Mouse (Mus musculus): ENCODE results near the gene Rasip1.
A peak's percentile ranks its signal among the peaks of the same experiment; 100 is the strongest.
"Not testable (repeated sequence)": the region's sequence is repeated elsewhere in the genome, so short reads cannot be mapped to it uniquely, and the experiment has no call there.

Rasip1 gene

GRCm38 (mm10) chr7:45644872-45645590, 17.7 kb downstream of the Rasip1 start:
- DNase-seq (ENCODE audit: low spot score), result no peak

GRCm38 (mm10) chr7:45645591-45645971, 18.3 kb downstream of the Rasip1 start:
- no peak for DNase-seq (ENCODE audit: low spot score)

GRCm38 (mm10) chr7:45646671-45647070, 19.4 kb downstream of the Rasip1 start:
- DNase-seq (ENCODE audit: low spot score), result no peak

GRCm38 (mm10) chr7:45649351-45649750, 22.1 kb downstream of the Rasip1 start:
- no peak for DNase-seq (ENCODE audit: low spot score)

GRCm38 (mm10) chr7:45650484-45650883, 23.2 kb downstream of the Rasip1 start:
- not testable (repeated sequence) for DNase-seq (ENCODE audit: low spot score)

- DNase-seq (ENCODE audit: low spot score), result no peak
Observed at GRCm38 (mm10) chr7:45654424-45655047, 27.2 kb downstream of the Rasip1 start.

GRCm38 (mm10) chr7:45660746-45661478, 33.6 kb downstream of the Rasip1 start:
- no peak for DNase-seq (ENCODE audit: low spot score)

GRCm38 (mm10) chr7:45661702-45662101, 34.4 kb downstream of the Rasip1 start:
- DNase-seq (ENCODE audit: low spot score), result not testable (repeated sequence)

GRCm38 (mm10) chr7:45665303-45666138, 38.2 kb downstream of the Rasip1 start:
- DNase-seq (ENCODE audit: low spot score), result no peak

GRCm38 (mm10) chr7:45666161-45666560, 38.9 kb downstream of the Rasip1 start, which contains the start of gene Fut2:
Gene Fut2 (minus strand): TSS chr7:45666394.
- DNase-seq (ENCODE audit: low spot score), result no peak

- no peak for DNase-seq (ENCODE audit: low spot score)
Observed at GRCm38 (mm10) chr7:45667761-45668160, 40.5 kb downstream of the Rasip1 start.

- DNase-seq (ENCODE audit: low spot score), result no peak
Observed at GRCm38 (mm10) chr7:45668921-45669320, 41.6 kb downstream of the Rasip1 start.

- no peak for DNase-seq (ENCODE audit: low spot score)
Observed at GRCm38 (mm10) chr7:45677627-45678295, 50.5 kb downstream of the Rasip1 start.

- no peak for DNase-seq (ENCODE audit: low spot score)
Observed at GRCm38 (mm10) chr7:45678513-45678912, 51.2 kb downstream of the Rasip1 start.

GRCm38 (mm10) chr7:45679966-45680621, 52.8 kb downstream of the Rasip1 start:
- no peak for DNase-seq (ENCODE audit: low spot score)

GRCm38 (mm10) chr7:45681046-45681736, 53.9 kb downstream of the Rasip1 start:
- no peak for DNase-seq (ENCODE audit: low spot score)

- DNase-seq (ENCODE audit: low spot score), result peak; percentile 75
Observed at GRCm38 (mm10) chr7:45682144-45683126, 55.1 kb downstream of the Rasip1 start.

GRCm38 (mm10) chr7:45683396-45684050, 56.2 kb downstream of the Rasip1 start, which contains the start of gene Ntn5:
Gene Ntn5 (plus strand): TSS chr7:45684022.
- no peak for DNase-seq (ENCODE audit: low spot score)
